Mouse (Mus musculus): ENCODE data around the gene Tmem40.

Tmem40 gene

DNA sequence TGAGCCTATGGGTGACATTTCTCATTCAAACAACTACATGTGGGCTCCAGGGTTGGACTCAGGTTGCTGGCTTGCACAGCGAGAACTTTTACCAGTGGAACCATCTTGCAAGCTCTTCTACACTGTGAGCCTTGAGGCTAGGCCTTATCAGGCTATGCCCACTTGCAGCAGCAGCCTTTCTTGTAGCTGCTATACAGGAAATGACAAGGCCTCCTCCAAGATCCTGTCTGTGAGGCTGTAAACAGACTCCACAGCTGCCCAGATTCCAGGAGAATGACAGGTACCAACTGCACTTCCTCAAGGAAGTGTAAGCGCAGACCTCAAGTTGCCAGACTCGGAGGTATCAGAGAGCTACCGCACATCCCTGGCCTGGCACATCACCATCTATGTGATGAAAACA, 6.0 kb upstream of the Tmem40 start:
- peak; percentile 19 to 52 for DNase-seq

DNA sequence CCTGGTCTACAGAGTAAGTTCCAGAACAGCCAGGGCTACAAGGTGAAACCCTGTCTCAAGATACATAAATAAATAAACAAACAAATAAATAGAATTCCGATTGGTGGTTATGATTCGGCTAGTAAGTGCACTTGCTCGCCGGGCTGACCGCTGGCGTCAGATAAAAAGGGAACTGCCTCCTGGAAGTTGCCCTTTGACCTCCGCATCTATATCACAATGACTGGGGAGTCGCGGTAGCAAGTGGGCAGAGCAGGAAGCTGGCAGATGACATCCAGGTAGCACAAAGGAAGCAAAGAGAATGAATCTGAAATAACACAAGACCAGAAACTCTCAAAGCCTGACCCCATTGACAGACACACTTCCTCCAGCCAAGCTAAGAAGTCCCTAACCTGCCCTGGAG, 5.1 kb upstream of the Tmem40 start:
- DNase-seq = no peak

DNA sequence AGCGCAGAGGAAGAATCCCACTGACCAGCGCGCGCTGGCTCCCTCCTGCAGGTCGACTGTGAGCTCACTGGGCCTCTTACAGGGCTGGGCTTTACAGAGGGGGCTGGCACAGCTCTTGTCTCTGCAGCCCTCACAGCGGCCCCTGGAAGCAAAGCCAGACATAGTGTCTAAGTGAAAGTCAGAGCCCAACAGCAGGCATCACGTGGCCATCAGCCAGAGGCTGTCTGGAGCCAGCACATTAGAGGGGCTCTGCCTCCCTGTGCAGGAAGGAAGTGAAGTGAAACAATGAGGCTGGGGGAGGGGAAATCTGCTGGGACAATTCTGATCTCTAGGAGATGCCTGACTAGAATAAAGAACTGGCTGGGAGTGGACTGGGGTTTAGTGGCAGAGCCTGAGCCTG, 2.0 kb upstream of the Tmem40 start:
- DNase-seq = peak; percentile 60 to 78

DNA sequence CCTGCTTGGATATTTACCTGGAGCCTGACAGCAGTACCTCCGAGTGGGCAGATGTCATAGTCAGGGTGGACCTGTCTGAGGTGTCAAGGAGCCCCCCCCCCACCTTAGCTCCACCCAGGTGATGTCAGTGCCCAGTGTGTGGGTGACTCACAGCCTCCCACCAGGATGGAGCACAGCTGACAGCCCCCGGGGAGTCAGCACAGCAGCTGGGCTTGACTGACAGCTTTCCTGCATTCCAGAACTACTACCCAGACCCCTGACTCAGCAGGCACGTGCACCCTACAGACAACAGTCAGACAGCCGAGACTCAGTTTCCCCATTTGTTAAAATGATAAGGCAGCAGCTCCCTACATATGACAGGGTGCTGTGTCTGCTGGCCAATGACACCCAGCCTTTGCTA, 1.2 kb downstream of the Tmem40 start:
- no peak for DNase-seq

DNA sequence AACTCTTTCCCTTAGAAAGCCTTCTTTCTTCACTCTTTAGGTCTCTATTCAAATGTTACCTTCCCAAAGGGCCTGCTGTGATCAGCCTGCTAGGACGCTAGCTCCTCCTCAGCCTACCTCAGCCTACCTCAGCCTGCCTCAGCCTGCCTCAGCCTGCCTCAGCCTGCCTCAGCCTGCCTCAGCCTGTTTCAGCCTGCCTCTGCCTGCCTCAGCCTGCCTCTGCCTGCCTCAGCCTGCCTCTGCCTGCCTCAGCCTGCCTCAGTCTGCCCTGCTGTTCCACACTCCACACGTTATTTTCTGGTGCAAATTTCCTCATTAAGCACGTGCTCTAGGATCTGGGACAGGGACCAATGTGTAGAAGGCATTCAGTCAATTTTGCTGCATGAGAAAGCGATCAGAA, 2.1 kb downstream of the Tmem40 start:
- DNase-seq = no peak

DNA sequence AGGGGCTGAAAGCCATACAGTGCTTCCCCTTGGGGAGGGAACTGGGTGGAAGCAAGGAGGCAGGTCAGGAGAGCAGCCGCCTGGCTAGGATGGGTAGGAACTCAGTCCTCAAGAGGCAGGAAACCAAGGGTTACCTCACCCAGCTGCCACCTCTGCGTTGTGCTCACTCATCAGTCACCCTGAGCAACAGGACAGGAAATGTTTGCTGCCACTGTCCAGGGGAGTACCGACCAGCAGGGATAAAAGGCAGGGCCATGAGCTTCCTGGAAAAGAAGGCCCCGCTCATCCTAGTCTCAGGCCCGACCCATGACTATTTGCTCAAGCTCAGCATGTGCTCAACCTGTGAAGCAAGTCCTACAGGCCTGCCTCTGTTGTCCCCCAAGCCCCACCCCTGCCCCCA, 2.7 kb downstream of the Tmem40 start:
- peak in 1 of 2 experiments; percentile 37 for DNase-seq

DNA sequence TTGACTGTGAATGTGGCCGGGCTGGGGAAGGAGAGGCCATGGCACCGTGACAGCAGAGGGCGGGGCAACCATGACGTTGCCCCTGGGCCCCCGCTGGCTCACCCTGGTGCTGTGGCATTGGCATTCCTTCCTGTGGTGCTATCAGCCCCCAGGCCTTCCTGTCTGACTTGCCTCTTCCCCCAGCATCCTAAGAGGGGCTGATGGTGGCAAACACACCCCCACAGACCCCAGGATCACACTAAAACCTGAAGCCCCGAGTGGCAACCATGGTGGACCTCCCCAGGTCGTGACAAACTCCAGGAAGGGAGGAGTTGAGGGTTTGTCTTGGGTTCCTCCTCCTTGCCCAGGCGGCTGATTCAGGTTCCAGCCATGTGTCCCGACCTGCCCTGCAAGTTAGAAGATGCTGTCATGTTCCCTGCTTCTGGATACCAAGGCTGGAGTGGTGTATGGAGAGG, 3.2 kb downstream of the Tmem40 start:
- DNase-seq = peak in 1 of 2 experiments; percentile 20

DNA sequence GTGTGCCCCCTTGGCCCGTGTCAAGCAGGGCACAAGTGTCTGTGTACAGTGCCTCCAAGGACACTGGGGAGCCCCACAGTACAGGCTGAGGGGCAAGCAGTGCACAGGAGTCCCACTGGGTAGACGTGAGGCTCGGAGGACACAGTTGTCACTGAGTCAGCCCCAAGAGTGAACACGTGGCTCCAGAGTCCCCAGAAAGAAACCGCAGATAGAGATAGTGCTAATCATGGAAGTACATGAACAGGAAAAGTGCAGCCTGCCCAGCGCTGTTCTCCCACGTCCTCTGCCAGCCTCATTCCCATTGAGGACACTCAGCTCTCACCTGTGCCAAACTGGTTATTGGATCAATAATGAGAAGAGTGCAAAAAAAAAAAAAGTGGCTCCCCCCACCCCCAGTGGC, 6.7 kb downstream of the Tmem40 start:
- no peak for DNase-seq

DNA sequence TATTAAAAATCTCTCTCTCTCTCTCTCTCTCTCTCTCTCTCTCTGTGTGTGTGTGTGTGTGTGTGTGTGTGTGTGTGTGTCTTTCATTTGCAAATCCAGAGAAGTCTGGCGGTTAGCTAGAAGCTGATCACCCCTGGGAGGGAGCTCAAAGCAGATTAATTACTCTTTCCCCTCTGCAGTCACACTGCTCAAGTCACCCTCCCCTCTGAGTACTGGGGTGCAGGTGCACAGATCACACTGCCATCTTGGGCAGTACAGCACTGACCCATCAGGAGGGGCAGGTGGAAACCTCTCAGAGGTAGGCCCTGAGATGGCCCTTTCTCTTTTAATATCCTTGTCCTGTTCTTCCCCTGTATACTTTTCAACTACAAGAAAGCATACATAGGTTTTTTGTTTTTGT, 15.9 kb downstream of the Tmem40 start:
- DNase-seq = no peak

DNA sequence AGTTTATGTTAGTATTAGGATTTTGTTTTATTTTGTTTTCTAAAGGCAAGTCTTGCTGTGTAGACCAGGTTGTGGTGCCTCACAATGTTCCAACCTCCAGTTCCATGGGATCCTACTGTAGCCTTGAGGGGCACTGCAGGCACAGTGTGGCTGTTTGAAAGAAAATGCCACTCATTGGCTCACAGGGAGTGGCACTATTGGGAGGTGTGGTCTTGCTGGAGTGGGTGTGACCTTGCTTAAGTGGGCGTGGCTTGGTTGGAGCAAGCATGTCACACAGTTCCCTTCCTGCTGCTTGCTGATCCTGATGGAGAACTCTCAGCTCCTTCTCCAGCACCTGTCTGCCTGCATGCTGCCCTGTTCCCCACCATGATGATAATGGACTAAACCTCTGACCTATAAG, 18.6 kb downstream of the Tmem40 start:
- peak; percentile 35 to 36 for DNase-seq

DNA sequence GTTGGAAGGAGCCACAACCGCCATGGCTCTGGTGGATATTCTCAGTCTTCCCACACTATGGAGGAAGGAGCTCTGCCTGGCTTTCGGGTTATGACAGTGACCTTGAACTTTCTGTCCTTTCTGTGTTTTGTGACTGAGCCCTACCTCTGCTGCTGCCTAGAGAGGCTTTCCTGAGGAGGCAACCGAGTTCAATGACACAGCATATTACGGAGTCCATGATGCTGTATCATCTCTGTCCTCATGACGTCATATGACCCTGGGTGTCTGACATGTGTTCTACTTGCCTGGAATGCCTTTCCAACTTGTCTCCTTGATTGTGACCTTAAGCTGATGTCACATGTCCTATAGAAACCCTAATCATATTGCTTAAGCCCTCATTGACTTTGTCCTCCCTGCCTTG, 23.2 kb downstream of the Tmem40 start:
- no peak for DNase-seq

DNA sequence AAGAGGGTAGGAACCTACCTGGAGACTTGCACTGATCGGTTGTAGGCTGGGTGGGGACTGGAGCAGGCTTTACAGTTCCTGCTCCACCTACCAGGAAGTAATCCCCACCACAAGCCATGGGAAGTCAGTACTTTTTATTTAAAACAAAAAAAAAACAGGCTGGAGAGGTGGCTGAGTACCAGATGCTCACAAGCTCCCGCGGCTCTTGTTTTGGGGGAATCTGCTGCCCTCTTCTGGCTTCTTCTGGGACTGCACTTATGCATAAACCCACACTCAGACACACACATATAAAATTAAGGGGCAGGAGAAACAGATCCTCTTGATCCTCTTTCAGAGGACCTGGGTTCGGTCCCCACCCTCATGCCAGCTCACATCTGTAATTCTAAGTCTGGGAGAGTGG, 27.3 kb downstream of the Tmem40 start:
- DNase-seq = peak in 1 of 2 experiments; percentile 27

DNA sequence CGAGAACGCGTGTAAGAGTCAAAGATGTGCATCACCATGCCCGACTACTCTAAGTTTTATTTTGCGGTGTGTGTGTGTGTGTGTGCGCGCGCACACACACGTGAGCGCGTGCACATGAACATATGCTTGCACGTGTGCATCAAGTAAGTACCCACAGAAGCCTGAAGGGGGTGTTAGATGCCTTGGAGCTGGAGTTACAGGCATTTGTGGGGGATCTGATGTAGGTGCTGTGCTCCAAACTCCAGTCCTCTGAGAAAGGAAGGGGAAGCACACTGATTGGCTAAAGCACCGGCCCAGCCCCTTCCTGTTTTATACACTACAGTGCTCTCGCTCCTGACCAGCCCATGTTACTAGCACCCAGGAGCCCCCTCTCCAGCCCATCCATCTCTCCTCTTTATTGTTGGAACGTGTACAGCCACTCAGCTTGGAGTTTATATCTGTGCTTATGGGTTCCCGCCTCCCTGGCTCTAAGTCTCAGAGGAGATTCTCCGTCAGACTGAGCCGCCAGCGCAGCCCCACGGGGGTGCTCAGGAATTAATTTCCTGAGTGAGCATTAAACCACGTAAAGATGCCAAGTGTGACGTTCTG, 29.8 kb downstream of the Tmem40 start:
- DNase-seq = no peak

DNA sequence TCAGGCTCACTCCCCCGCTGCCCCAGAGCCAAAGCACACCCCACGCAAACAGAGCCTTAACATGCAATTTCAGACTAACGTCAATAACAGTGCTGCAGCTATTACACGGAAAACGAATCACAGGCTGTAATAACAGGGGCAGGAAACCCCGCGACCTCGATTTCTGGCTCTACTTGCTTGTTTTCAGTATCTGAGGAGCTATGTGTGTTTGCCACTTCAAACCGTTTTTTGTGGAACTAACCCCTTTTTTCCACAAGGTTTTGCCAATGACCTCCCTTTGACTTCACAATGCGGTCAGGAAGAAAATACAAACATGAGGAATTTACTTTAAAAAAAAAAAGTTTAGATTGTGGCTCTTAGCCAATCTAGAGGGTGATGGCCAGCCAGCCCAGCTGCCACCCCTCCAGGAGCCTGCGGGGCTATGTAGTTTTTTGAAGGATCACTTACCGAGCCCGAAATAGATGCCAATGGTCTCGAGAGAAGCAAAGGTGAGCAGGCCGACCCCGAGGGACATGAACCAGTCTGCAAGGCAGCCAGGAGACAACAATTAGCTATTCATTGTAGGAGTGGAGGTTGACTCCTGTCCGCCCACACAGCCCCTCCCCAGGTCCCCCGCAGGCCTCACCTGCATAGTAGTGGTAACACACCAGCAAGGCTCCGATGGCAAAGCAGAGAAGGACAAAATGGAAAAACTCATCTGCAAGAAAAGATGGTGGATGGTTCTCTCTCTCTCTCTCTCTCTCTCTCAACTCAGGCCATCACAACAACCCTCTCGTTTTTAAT, 31.5 kb downstream of the Tmem40 start:
- no peak for DNase-seq

DNA sequence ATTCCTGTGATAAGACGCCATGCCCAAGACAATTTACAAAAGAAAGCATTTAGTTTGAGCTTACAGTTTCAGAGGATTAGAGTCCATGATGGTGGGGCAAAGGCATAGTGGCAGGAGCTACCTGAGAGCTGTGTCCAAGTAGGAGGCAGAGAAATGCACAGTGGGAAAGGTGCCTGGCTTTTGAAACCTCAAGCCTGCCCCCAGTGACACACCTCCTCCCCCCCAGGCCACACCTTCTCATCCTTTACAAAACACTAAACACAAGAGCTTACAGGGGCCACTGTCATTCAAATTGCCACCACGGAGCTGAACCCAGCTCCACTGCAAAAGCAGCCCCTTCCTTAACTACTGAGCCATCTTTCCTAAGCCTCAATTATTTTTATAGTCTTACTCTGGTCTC, 34.6 kb downstream of the Tmem40 start:
- no peak for DNase-seq

DNA sequence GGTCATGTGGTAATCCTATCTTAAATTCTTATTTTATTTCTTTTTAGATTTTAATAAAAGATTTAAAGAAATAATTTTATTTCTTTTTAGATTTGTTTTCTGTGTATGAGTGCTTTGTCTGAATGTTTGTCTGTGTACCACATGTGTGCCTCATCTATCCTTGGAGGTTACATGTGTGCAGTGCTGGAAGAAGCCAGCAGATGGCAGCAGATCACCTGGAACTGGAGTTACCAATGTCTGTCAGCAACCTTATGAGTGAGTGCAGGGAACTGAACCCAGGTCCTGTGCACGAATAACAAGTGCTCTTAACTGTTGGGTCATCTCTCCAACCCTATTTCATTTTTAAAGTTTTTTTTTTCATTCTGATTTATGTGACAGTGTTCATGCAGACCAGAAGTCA, 35.1 kb downstream of the Tmem40 start:
- DNase-seq = peak; percentile 42 to 53

DNA sequence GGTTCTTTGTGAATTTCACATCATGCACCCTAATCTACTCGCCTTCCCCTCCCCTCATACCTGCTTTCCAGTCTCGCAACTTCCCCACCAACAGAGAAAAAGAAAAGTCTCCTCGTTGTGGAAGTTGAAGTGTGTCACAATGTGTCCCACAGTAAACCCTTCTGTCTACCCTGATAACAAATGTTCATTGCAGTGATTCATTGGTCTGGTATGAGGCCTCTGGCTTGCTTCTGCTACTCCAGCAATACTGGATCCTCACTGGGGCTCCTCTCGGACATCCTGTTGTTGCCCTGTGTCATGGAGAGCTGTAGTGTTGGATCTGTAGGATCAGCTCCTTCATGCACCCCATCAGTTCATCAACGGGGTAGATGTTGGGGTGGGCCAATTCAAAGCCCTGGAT, 40.0 kb downstream of the Tmem40 start:
- DNase-seq = peak in 1 of 2 experiments; percentile 33

DNA sequence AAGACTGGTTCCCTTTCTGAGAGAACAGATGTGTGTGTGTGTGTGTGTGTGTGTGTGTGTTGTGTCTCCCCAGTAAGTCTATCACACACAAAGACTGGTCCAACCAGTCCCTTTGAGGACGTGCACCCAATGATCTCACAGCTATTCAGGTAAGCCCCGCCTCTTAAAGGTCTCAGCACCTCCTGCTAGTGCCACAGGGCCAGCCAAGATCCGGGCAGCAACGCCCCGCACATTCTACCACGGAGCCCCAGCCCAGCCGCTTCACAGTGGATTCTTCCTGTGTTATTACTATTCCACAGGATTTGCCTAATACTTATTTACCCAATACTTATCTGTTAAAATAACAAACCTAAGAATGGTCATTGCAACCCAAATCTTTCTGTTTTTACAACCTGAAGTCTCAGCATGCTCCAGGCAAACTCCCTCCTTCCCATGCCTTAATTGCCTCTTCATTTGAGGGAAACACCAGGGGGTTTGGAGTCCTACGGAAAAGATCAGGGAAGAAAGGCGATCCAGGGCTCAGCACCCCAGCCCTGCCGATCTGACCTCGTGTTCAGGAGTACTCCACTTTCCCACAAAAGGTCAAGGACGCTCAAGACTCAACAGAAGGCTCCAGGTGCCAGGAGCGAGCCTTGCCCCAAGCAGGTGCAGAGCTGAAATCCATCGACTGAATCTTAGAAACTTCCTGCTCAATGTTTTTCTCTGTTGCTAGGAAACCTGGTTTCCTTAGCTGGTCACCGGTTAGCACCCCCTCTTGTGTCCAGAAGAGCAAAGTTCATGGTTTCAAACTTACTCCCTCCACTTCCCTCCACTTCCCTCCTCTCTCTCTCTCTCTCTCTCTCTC, 44.3 kb downstream of the Tmem40 start:
- DNase-seq = peak; percentile 86 to 92

DNA sequence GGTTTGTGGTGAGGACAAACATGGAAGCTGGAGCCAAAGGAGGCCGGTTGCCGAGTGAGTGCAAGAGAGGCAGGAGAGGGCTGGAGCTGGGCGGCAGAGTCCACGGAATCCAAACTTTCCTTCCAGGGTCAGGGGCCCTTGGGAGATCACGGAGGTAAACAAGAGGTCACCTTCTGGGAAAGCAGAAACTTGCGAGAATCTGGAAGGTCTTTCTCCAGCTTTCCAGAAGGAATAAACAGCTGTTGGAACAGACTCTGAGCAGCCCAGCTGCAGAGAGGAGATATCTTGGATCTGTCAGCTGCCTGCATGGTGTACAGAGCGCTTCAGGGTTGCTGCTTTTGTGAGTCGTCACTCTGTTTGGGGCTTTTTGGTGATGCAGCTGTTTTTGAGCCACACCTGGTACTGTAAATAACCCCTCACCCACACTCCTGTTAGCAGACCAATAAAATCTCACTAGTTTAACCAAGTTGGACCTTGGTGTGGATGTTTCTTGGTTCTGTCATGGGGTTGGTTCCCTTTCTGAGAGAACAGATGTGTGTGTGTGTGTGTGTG, 45.0 kb downstream of the Tmem40 start:
- peak; percentile 47 to 50 for DNase-seq

DNA sequence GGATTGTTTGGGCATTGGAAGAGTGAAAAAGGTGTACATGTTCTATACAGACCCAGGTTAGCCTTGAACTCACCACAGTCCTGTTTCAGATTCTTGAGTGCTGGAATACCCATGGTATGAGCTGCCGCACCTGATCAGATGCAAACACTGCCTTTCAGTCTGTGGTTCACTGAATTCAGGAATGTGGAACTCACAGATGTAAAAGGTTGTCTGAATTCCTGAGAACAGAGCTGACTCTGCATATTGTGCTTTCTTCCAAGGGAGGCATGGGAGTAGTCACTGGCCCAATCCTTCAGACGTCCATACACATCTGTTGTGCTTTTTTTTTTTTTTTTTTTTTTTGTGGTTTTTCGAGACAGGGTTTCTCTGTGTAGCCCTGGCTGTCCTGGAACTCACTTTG, 50.9 kb downstream of the Tmem40 start:
- no peak for DNase-seq

DNA sequence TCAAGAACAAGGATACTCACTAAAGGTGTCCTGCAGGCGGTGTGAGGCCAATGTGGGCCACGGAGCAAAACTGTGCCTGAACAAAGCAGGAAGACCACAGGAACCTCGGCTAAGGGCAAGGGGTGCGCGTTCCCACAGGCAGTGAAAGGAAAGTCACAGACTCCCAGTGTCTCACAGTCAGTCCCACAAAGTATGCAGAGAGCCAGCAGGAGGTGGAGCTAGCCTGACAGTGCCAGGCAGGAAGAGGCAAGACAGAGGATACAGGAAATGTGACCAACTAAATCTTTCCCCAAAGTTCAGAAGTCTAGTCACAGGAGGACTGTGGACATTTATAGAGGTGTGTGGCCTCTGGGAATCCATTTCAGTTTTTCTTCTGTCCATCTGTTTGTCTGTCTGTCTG, 59.3 kb downstream of the Tmem40 start:
- no peak for DNase-seq

DNA sequence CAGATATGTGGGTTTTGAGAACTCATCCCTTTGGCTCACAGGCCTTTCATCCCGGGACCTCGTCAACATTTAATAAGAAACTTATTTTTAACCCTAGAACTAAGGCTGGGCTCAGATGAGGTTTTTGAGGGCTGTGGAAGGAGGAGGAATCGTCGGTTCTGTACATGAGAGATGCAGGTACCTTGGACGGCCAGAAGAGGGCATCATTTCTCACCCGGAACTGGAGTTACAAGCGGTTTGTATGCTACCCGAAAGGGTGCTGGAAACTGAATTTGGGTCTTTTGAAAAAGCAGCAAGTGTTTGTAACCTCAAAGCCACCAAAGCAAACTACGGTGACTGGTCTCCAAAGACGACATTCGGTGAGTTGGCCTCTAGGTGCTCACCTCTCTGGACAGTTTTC, 60.9 kb downstream of the Tmem40 start:
- DNase-seq = no peak

DNA sequence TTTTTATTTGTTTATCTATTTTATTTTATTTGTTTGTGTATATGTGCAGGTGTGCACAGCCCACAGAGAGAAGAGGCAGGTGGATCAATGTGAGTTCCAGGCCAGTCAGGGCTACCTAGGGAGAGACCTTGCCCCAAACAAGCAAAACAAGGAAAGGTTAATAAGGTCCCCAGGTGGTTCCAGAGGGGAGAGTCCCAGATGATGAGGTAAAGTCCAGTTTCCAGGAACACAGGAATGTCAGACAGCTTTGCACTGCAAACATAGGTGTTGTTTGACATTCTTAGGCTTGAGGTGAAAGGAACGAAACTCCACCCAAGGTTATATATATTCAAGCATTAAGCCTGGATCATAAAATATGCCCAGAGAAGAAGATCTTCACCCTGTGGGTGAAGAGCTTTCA, 61.4 kb downstream of the Tmem40 start:
- DNase-seq = no peak

Measured in lung, adult 18-20 months (tissue).